Mouse (Mus musculus) stomach, embryonic 14.5 days (tissue): Measurements from ENCODE around the gene Dis3. TPM values are rescaled to one million over a fixed set of nuclear protein-coding genes. Genes with fewer than 3 reads are reported as not detected.

Source experiments
- ATAC-seq: fragments of 200-750 bp; cut with Nextera tagmentation; 2 replicates; pipeline ENCODE4 v1.8.0; 2017; ENCODE audit warnings: low read depth, moderate TSS enrichment; ENCODE audit not compliant: insufficient number of reproducible peaks, insufficient read depth, low FRiP score
- H3K27ac ChIP-seq: fragments of 300-500 bp; sonication (generic); 2 replicates; pipeline ENCODE4 v1.5.1; 2014; ENCODE audit warnings: mild to moderate bottlenecking, low read length, moderate library complexity, mixed read lengths
- H3K27me3 ChIP-seq: fragments of 300-500 bp; sonication (generic); 2 replicates; pipeline ENCODE4 v1.6.1; 2014; ENCODE audit warnings: low read length, control low read depth, mixed read lengths; ENCODE audit not compliant: control insufficient read depth, insufficient read depth
- H3K36me3 ChIP-seq: fragments of 300-500 bp; sonication (generic); 2 replicates; pipeline ENCODE4 v1.6.1; 2014; ENCODE audit warnings: mild to moderate bottlenecking, control low read depth, low read length, moderate library complexity, mixed read lengths; ENCODE audit not compliant: control insufficient read depth, insufficient read depth
- H3K4me1 ChIP-seq: fragments of 300-500 bp; sonication (generic); 2 replicates; pipeline ENCODE4 v1.6.1; 2014; ENCODE audit warnings: low read length, control low read depth, mixed read lengths; ENCODE audit not compliant: control insufficient read depth, insufficient read depth
- H3K4me2 ChIP-seq: fragments of 300-500 bp; sonication (generic); replicated peaks from 2 replicates; pipeline ENCODE4 v1.6.1; 2014; ENCODE audit warnings: low read depth, low read length, control low read depth
- H3K4me3 ChIP-seq: fragments of 300-500 bp; sonication (generic); 2 replicates; pipeline ENCODE4 v1.5.1; 2014; ENCODE audit warnings: low read depth, low read length, control low read depth
- H3K9ac ChIP-seq: fragments of 300-500 bp; sonication (generic); replicated peaks from 2 replicates; pipeline ENCODE4 v1.6.1; 2014; ENCODE audit warnings: low read depth, mild to moderate bottlenecking, control low read depth, low read length, moderate library complexity, mixed read lengths
- H3K9me3 ChIP-seq: fragments of 300-500 bp; sonication (generic); 2 replicates; pipeline ENCODE4 v1.6.1; 2016; ENCODE audit warnings: low read depth, low read length, control low read depth; ENCODE audit not compliant: control insufficient read depth
- WGBS: fragments of 180-500 bp; shearing (Covaris S2); extraction: QIAGEN DNeasy Blood & Tissue Kit; methylation state at CpG from one replicate; pipeline ENCODE4 v1.1.7; 2014; 5-methylcytosine and 5-hydroxymethylcytosine counted together
- polyA plus RNA-seq: library from polyadenylated mRNA; unstranded; fragments of >200 nt; fragmentation: Nextera tagmentation; extraction: Ambion mirVana; gene quantifications from 2 replicates; pipeline ENCODE4 v1.2.1, GENCODE M21; 2014

Gene Dis3
- polyA plus RNA-seq, 1 experiment from 2014 or later: 41.5 TPM

- WGBS: 79% methylated on average over 1 of the region's 1 CpGs
- Histone ChIP-seq H3K4me2 (no peak overlapping the region), H3K27ac (no peak overlapping the region), H3K9me3 (no peaks in the 10 kb centered on the region), H3K27me3 (no peaks in the 10 kb centered on the region), H3K36me3 (peaks cover 5% of the 10 kb centered on the region; the same call in 1 of the 2 replicates), H3K4me1 (no peaks in the 10 kb centered on the region), H3K9ac (no peak overlapping the region), H3K4me3 (no peak overlapping the region)
- no peak for ATAC-seq
Observed at GRCm38 (mm10) chr14:99127509-99127908, 27.9 kb upstream of the Dis3 start.

DNA sequence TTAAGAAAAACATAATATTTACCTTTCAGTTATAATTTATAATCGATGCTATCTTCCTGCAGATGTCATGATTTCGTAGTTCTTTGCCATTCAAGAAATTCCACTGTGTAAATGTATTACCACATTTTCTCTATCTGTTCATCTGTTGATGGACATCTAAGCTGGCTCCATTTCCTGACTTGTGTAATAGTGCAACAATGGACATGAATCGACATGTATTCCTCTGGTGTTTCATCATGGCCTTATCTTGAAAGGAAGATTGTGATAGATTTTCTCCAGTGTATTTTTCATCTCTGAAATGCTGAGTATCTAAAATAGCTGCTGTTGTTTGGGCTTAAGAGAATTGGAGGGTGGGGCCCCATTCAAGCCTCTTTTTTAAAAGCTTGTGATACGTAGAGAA lies 27.1 kb upstream of the Dis3 start:
- ATAC-seq: no peak
- Histone ChIP-seq H3K27me3 (no peaks in the 10 kb centered on the region), H3K9ac (no peak overlapping the region), H3K4me2 (no peak overlapping the region), H3K9me3 (no peaks in the 10 kb centered on the region), H3K36me3 (peaks cover 4% of the 10 kb centered on the region; the same call in 1 of the 2 replicates), H3K27ac (no peak overlapping the region), H3K4me1 (no peaks in the 10 kb centered on the region), H3K4me3 (no peak overlapping the region)
- 79% methylated on average over 4 of the region's 4 CpGs for WGBS

DNA sequence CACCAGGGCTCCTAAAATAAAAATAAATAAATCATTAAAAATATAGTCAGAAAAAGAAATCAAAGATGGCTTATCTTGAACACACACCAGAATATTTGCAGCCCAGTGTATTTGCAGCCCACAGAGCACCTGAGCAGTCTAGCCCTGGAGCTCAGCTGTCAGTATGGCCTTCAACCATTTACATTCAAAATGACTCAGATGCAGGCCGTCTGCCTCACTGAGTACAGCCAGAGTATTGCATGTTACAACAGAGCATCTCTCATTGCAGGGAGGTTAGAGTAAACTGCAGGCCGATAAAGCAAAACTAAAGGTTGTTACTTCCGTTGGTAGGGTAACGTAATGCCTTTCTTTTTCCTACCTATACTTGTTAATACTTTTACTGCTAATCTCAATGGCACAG lies 24.5 kb upstream of the Dis3 start:
- Histone ChIP-seq H3K36me3 (no peaks in the 10 kb centered on the region), H3K9me3 (no peaks in the 10 kb centered on the region), H3K4me3 (no peak overlapping the region), H3K4me2 (no peak overlapping the region), H3K9ac (no peak overlapping the region), H3K27me3 (no peaks in the 10 kb centered on the region), H3K4me1 (no peaks in the 10 kb centered on the region), H3K27ac (no peak overlapping the region)
- WGBS: 84% methylated on average over 4 of the region's 4 CpGs
- ATAC-seq: no peak

GRCm38 (mm10) chr14:99121584-99122339 lies 22.2 kb upstream of the Dis3 start:
- no peaks in the 10 kb centered on the region for H3K36me3 ChIP-seq
- H3K27me3 ChIP-seq: no peaks in the 10 kb centered on the region
- no peak overlapping the region for H3K4me3 ChIP-seq
- no peaks in the 10 kb centered on the region for H3K9me3 ChIP-seq
- H3K4me1 ChIP-seq: no peaks in the 10 kb centered on the region
- WGBS: 87% methylated on average over 11 of the region's 11 CpGs
- ATAC-seq: no peak
- no peak overlapping the region for H3K4me2 ChIP-seq
- no peak overlapping the region for H3K9ac ChIP-seq
- no peak overlapping the region for H3K27ac ChIP-seq

GRCm38 (mm10) chr14:99117576-99117975 lies 18.0 kb upstream of the Dis3 start:
- H3K9me3 ChIP-seq: no peaks in the 10 kb centered on the region
- no peak overlapping the region for H3K9ac ChIP-seq
- ATAC-seq: no peak
- H3K27ac ChIP-seq: no peak overlapping the region
- WGBS: 80% methylated on average over 4 of the region's 4 CpGs
- H3K27me3 ChIP-seq: no peaks in the 10 kb centered on the region
- H3K4me2 ChIP-seq: no peak overlapping the region
- peaks cover 5% of the 10 kb centered on the region for H3K36me3 ChIP-seq
- no peaks in the 10 kb centered on the region for H3K4me1 ChIP-seq
- H3K4me3 ChIP-seq: no peak overlapping the region

DNA sequence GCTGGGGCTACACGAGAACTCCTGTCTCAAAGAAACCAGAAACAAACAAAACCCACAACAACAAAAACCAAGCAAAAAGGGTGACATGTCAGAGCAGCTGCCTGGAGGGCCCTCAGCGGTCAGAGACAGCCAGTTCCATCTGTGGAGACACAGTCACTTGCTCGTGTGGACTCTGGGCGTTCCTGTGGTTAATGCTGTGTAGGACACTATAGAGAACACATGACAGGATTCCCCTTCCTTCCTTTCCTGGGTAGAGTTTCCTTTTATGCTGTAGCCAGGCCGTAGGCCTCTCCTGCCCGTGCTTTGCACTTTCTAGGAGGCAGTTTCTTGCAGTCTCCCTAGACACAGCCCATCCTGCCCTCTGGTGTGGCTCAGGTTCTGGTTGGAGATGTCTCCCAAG lies 9.2 kb upstream of the Dis3 start:
- no peak overlapping the region for H3K9ac ChIP-seq
- H3K4me2 ChIP-seq: no peak overlapping the region
- ATAC-seq: no peak
- H3K27ac ChIP-seq: no peak overlapping the region
- H3K27me3 ChIP-seq: no peaks in the 10 kb centered on the region
- H3K4me3 ChIP-seq: no peak overlapping the region
- WGBS: 89% methylated on average over 6 of the region's 6 CpGs
- peaks cover 22% of the 10 kb centered on the region for H3K36me3 ChIP-seq
- H3K9me3 ChIP-seq: no peaks in the 10 kb centered on the region
- no peaks in the 10 kb centered on the region for H3K4me1 ChIP-seq

- WGBS: 75% methylated on average over 2 of the region's 2 CpGs
- Histone ChIP-seq H3K36me3 (peaks cover 23% of the 10 kb centered on the region), H3K27ac (no peak overlapping the region), H3K4me2 (no peak overlapping the region), H3K9ac (no peak overlapping the region), H3K9me3 (no peaks in the 10 kb centered on the region), H3K4me1 (no peaks in the 10 kb centered on the region), H3K4me3 (no peak overlapping the region), H3K27me3 (no peaks in the 10 kb centered on the region)
- ATAC-seq: no peak
Observed at GRCm38 (mm10) chr14:99107631-99108187, 8.1 kb upstream of the Dis3 start.

- no peak overlapping the region for H3K4me2 ChIP-seq
- H3K9me3 ChIP-seq: no peaks in the 10 kb centered on the region
- ATAC-seq: no peak
- peaks cover 25% of the 10 kb centered on the region for H3K36me3 ChIP-seq
- no peaks in the 10 kb centered on the region for H3K4me1 ChIP-seq
- no peak overlapping the region for H3K9ac ChIP-seq
- no peaks in the 10 kb centered on the region for H3K27me3 ChIP-seq
- H3K4me3 ChIP-seq: no peak overlapping the region
- H3K27ac ChIP-seq: no peak overlapping the region
- WGBS: 94% methylated on average over 2 of the region's 2 CpGs
Observed at GRCm38 (mm10) chr14:99106671-99107070, 7.1 kb upstream of the Dis3 start.
